Mouse (Mus musculus) ovary, postnatal 10 days (tissue): ENCODE measurements around the gene Ubqln4.

Experiments used
- DNase-seq: peaks from one replicate; pipeline ENCODE4 v3.0.0; 2022; ENCODE audit warnings: low spot score

Ubqln4 gene

DNA sequence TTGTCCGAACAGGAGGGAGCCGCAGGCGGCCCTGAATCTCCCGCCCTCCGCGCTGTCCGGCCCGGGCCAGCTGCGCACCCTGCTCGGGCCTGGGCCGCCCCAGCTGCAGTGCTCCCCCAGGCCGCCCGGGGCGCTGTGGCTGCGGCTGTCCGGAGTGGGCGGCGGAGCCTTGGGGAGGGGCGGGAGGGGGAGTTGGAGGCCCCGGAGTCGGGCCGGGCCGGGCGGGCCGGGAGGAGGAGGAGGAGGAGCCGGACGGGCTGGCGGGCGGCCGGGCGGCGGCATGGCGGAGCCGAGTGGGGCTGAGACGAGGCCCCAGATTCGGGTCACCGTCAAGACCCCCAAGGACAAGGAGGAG lies at the start of gene Ubqln4:
Gene Ubqln4, plus strand, starts transcription at position 234 of the 355 bp plus-strand sequence.
- peak; percentile 94 for DNase-seq

DNA sequence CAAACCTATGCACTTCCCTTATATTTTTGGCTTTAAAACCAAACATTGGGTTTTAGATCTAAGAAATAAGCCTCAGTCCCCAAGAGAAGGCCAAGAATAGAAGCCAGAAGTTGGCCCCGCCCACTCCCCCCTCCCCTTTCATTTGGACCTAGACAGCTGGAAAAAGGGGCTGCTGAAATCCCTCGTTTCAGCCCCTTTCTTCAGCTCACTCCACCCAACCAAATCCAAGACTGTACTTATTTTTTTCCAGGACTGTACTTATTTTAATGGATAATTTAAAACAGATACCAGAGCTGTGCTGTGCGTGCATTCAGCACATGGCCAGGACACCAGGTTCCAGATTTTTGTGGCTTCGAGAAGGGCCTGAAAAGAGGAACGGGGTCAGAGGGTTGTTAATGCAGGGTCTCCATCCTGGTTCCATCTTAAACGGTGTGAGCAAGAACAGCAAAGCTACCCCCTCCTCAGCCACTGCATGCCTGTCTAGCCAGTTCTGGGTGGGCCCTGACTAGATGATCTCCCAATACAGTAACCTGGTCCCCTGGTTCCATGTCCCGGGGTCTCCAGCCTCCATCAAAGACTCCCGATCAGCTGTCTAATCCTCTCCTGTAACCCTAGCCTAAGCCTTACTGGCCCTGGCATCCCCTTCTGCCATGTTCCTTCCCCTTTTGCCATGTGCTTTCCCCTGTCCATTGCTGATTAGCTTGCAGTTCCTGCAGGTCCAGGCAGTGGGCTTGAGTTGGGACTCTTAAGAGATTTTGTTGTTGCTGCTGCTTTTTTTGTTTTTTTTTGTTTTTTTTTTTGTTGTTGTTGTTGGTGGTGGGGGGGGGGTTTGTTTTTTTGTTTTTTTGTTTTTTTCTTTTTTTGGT lies 49.4 kb upstream of the Ubqln4 start:
- no peak for DNase-seq

DNA sequence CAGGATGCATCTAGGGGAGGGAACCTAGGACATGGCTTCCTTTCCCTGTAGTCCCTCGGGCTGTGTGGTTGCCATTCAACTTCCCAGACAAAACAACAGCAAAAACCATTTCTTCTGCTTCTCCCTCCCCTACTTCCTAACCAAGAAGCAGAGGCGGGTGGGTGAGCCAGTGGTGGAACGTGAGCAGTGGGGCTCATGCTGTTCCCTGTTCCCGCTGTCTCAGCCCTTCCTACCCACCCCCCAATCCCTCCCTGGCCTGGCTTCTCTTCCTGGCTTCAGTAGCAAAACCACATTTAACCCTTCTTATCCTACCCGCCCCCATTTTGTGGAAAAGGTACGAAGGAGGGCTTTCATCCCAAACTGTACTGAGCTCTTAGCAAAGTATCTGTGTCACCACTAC lies 48.5 kb upstream of the Ubqln4 start:
- no peak for DNase-seq

DNA sequence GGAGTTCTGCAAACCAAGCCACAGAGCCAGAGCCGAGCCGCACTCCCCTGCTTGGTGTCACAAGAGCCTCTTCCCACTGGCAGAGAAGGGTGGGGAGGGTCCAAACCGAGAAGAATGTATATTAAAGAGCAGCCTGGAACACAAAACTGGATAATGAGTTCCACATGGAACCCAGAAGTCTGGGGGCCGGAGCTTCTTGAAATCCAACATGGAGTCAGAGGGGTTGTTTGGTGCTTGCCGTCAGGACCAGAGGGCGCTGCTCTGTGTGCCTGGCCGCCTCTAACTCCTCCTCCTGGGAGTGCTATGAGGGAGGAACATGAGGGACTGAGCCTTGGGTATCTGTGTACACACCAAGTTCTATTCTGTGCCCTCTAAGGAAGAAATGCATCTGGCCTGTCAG lies 47.8 kb upstream of the Ubqln4 start:
- no peak for DNase-seq

DNA sequence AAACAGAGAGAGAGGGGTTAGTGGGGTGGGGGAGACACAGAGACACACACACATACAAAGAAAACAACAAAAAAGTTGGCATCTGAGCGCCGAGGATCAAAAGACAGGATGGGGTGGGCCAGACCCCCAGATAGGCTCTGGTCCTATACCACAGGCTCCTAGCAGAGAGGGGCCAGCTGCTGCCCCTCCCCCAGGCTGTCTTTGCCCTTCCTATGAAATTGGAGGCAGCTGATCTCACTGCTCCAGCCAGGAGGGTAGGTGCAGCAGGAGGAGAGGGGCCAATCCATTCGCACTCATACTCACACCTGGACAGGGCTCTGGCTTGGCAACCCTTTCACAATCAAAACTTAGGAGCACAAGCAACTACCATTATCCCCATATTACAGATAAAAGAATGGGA lies 44.3 kb upstream of the Ubqln4 start:
- DNase-seq: no peak

DNA sequence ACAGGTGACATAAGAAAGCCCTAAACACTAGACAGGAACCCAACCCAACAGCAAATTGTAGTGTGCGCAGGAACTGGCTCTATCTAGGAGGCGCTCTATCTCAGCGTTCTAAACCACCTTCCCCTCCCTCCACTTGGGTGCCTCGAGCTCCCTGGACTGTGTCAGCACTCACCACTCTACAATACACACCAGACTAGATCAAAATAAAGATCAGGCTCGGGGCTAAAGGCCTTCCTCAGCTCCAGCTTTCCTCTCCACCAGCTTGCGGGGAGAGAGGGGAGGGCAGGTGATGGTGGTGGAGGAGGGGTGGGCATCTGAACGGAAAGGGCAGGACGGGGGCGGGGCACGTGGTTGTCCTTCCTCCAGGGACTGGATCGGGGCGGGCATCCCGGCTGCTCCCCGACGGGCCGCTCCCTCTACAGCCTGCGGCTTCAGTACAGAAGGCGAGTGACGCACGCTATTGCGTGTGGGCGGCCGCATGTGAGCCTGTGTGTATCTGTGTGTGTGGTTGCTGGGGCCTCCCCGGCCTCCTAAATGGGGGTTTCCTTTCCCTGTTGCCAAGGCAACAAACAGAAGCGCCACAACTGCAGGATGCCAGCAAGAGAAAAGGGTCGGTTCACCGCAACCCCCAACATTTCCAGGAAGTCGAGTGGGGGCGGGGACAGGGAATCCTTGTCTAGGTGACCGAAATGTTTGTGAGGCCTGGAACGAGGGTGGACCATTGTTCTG lies 43.7 kb upstream of the Ubqln4 start, which contains the start of gene Lmna:
Gene Lmna, minus strand, starts transcription at position 265 of the 729 bp plus-strand sequence.
- DNase-seq: peak; percentile 78

DNA sequence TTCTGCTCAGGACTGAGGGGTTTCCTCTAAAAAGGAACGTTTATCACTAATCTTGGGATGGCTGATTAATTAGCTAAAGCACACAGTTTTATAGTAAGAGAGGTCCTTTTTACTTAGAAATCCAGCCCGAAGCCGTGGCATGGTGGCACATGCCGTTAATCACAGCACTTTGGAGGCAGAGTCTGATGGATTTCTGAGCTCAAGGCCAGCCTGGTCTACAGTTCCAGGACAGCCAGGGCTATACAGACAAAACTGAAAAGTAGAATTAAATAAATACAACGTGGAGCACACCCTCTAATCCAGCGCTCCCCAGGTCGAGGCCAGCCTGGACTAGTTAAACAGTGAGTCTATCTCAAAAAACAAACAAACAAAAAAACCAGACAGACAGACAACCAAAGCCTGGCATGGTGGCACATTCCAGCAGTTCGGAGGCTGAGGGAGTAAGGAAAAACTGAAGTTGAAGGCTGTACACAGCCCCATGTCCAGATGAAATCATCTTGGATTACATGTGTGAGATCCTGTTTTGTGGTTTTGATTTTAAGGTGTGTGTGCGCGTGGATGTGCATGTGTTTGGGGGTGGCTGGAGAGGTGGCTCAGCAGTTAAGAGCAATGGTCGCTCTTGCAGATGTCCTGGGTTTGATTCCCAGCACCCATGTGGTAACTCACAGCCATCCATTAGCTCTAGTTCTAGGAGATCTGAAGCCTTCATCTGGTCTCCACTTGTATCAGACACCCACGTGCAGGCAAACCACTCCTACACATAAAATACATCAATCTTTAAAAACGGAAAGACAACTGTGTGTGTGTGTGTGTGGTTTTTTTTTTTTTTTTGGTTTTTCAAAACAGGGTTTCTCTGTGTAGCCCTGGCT lies 42.9 kb upstream of the Ubqln4 start:
- no peak for DNase-seq

DNA sequence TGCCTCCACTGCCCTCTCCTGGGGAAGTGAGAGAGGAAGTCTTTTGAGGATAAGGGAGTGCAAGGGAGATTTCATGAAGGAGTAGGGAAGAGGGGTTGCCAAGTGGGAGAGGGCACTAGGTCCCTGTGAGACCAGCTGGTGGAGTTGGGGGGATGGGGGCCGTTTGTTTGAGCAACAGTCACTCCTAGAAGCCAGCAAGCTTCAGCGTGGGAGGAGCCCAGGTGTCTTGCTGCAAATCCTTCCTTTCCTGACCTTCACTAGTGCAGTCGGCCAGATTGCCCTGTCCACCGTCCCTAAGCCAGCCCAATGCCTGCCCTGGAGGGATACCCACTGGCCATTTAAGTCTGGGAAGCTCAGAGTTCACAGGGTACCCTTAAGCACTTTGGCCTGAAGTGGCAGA lies 42.0 kb upstream of the Ubqln4 start:
- no peak for DNase-seq

DNA sequence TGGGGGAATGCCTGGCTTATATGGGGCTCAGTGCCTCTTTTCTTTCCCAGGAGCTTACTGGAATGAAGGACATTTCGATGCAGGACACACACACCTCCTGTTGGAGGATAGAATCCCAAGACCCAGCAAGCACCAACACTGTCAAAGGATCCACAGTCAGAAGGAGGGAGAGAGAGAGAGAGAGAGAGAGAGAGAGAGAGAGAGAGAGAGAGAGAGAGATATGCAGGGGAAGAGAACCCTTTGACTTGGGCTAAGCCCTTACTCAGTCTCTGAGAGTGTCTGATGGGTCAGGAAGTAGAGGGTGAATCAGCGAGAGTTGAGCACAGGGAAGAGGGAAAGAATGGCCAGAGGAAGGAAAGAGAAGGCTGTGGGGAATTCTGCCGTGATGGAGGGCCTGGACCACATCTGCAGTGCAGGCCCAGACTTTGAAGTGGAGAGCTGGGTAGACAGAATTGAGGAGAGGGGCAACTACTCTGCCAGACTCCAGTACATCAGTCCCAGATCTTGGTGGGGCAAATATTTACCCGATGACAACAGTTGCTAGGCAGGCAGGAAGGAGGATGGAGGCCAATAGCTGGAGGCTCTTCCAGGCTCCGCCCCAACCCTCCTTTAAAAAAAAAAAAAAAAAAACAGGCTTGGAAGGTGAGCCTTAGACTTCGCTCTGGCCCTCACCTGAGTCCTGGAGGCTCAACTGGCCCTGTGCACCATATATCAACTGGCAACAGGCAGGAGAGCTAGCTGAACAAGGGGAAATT lies 41.2 kb upstream of the Ubqln4 start:
- DNase-seq: no peak

DNA sequence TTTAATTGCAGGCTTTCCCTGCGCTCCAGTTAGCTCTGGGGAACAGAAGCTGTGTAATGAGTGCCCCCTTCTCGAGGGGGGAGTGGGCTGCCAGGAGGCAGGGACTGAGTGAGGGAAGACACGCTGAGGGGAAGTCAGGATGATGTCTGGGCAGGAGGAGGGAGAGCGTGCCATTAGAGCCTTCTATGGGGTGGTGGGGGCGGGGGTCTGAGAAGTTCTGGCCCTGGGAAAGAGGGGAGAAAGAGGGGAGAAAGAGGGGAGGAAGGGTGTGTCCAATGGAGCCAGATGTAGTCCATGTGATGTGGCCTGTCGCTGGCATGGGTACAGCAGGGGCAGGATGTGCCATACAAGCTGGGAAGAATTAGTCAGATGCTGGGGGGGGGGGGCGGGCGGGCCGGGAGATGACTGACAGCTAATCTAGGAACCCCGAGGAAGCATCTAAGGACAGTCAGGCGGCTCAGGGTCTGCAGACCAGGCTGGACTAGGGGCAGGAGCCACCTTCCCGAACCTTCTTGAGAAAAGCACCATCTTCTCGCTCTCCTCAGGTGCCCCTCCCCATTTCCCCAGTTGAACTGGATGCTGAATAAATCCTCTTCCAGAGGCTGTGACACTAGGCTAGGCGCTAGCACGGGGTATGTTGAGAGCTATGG lies 40.5 kb upstream of the Ubqln4 start:
- no peak for DNase-seq

DNA sequence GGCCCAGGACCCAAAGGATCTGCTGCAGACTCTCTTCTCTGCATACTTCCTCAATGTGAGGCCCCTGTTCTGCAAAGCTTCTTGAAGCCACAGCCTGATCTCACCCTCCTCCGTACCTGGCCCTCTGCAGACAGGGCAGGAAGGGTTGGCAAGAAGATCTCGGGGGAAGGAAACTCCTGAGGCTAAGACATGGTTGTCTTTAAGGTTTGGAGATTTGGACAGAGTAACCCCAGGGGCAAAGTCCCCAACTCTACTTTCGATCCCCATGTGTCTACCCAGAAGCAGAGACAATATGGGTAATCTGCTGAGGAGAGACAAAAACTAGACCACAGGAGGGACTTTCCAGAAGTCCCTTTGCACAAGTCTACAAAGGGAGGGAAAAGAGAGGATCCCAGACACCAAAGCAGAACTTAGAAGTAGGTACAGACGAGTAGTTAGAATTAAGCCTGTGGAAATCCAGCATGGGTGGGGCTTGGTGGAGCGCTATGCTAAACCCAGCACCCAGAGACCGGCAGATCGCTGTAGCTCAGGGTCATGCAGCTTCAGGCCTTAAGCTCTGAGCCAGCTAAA lies 39.9 kb upstream of the Ubqln4 start:
- DNase-seq: no peak

DNA sequence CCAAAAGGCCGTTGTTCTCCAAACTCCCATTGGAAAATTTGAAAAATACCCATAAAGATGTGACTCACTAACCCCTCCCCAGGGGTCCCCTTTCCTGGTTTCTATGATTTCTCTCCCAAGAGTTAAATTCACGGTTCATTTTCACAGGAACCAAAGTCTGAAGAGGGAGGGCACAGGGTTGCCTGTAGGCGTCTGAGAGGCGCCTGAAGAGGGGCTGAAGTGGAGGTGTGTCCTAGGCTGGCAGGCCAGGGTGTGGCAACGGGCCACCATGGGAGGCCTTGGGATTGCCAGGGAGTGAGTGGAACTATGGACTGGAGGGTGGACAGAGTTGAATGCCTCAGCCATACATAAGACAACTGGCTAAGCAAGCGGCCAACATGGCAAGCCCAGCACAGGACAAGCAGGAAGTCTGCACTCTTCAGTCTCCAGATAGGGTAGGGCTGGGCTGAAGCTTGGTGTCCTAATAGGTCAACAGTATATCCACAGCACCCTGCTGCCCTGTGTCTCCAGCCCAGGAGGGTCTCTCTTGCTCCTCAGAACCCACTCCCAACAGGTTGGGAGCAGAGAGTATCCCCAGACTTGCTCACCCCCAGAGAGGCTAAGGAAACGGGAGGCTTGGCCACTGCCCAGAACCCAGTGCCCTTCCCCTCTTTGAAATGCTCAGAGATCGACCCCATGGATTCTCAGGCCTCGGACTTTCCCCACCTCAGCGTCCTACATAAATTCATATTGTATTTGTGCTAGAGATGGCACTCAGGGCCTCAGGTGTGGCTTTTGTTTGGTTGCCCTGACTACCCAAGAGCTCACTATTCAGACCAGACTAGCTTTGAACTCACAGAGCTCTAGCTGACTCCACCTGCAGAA lies 39.1 kb upstream of the Ubqln4 start:
- DNase-seq: no peak

DNA sequence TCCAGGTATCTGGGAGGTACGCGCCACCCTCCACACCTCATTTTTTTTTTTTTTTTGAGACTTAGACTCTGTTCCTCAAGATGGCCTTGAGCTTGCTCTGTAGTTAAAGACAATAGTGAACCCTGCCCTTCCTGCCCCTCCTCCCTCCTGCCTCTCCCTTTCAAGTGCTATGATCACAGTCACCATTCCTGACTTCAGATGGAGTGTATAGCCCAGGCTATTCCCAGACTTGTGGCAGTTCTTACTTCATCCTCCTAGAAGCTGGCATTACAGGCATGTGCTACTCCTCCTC lies 38.5 kb upstream of the Ubqln4 start:
- no peak for DNase-seq

DNA sequence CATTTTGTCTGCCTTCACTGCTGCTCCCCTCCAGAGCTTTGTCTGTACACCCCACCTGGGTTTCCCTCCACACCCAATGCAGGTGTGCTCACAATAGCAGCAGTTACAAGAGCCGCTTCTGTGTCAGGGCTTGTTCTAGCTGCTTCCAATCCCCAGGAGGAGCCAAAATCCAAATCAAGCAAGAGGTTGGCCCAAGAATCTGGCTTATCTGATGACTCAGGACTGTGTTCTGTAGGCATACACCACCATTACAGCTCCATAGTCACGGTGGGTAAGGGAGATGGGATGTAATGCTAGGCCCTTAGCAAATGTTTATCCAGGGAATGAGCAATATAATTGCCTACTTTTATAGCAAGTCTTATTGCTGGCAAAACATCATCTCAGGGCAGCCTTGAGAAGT lies 37.2 kb upstream of the Ubqln4 start:
- DNase-seq: no peak

DNA sequence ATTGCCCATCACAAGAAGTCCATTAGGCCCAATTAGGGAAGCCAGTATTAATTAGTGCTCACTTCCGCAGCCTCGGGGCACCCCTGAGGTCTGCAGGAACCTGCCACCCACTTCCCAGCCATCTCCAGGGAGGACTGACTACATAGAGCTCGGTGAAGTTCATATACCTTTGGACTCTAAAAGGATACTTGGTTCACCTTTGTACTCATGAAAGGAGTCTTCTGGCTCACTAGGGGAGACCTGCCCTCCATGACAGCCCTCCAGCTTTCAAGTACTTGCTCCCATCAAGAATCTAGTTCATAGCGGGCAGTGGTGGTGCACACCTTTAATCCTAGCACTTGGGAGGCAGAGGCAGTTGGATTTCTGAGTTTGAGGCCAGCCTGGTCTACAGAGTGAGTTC lies 35.1 kb upstream of the Ubqln4 start:
- DNase-seq: no peak

DNA sequence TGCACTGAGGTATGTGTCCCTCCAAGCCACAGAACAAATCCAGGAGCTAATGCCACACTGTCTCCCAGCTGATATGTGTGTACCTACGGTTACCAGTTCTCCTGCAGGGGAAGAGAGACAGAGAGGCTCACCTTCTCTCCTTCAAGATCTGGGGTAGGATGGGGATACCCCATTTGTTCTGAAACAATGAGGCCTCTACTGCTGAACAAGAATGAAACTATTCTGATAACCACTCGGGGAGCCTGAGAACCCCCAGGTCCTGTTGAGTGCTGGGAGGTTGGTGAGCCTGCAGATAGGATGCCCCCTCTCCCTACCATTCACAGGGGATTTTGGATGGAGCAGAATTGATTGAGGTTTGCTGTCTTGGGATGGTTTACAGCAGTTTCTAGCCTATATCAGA lies 33.5 kb upstream of the Ubqln4 start:
- no peak for DNase-seq

DNA sequence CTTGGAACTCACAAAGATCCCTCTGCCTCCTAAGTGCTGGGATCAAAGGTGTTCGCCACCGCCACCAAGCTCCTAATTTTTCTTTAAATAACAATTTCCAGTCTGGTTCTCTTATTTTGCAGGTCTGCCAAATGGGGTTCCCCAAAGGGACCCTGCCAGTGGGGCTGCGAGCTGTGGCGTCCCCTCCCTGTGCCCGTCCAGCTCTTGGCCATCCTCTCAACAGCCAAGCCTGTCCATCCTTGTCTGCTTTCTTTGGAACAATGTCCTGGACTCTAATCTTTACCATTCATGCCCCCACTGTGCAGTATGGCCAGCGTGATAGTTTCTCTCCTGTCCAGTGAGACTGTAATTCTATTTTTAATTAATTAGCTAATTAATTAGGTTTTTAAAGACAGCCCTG lies 32.4 kb upstream of the Ubqln4 start:
- DNase-seq: no peak

DNA sequence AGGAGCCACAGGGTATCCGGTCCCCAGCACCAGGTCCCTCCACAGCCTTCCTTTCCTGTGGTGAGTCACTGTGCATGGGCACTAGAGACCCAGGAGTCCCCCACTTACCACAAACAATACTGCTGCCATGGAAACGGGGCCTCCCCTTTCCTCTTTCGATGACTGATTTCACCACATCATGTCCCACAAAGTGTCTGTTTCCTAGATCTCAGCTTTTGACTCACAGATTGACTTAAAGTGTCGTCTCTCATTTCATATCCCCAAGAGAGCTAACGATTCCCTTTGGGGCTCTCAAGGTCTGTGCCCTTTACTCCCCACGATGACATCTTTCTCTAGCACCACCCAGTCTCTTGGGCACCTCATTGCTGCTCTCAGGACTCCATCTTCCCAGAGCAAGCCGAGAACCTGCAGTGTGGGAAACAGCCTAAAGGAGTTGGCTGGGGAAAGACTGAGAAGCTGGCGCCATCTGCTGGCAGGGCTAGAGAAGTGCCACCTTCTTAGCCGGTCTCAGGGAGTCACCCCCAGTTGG lies 31.7 kb upstream of the Ubqln4 start:
- no peak for DNase-seq

DNA sequence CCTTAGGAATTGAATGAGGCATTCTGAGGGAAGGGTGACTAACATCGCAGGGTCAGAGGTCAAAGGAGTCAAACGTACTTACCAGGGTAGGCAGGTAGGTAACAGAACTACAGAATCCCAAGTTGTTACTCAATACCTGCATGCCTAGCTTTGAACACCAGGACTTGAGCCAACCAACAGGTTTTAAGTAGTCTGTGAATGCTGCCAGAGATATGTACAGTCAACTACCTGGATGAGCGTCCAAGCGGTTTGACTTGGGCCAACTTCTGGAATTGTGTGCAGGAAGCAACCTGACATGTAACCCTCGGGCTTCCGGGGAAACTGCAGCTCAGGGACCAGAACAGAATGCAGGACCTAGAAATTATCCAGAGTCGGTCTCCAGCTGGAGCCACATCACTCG lies 30.5 kb upstream of the Ubqln4 start:
- no peak for DNase-seq

DNA sequence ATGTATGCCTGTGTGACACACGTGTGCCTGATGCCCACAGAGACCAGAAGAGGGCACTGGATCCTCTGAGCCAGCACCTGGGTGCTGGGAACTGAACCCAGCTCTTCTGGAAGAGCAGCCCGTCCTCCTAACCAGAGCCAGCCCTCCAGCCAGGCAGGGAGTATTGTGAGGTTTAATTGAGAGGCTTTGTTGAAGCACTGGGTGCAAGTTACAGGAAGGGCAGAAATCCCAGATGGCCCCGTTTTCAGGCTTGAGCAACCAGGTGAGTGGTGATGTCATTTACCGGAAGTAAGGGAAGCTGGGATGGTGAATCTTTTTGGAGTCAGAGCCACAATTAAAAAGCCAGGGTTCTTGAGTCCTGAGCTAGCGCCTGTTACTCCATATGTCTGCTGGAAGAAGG lies 28.5 kb upstream of the Ubqln4 start:
- DNase-seq: no peak
